Mouse (Mus musculus): Measurements from ENCODE around the gene Kncn. TPM values are rescaled to one million over a fixed set of nuclear protein-coding genes. Genes with fewer than 3 reads are reported as not detected.

The Kncn gene
- total and polyA plus RNA-seq, 3 experiments, result not detected

GRCm38 (mm10) chr4:115908641-115909040, 24.4 kb downstream of the Kncn start:
- no peaks in the 10 kb centered on the region; the same call in 1 of the 2 replicates for H3K4me1 ChIP-seq (ENCODE audit: insufficient read depth, low read depth, low read length)
- no peaks in the 10 kb centered on the region for H3K9me3 ChIP-seq (replicated peaks)
- H3K4me3 ChIP-seq (ENCODE audit: low read depth, low read length), result no peak overlapping the region
- H3K36me3 ChIP-seq (replicated peaks), result no peaks in the 10 kb centered on the region
- DNase-seq (ENCODE audit: low spot score) (no peak), ATAC-seq (ENCODE audit: extremely low read depth, insufficient number of reproducible peaks, low FRiP score, poor library complexity, severe bottlenecking) (no peak)
- TF ChIP-seq TAL1 (conservative IDR thresholded peaks at IDR 0.05; ENCODE audit: low read depth, low read length) (no peak), GATA2 (IDR thresholded peaks at IDR 0.05; ENCODE audit: borderline replicate concordance, low read depth, low read length) (no peak)
- H3K27me3 ChIP-seq (ENCODE audit: insufficient read depth, low read length), result peaks cover 66% of the 10 kb centered on the region

GRCm38 (mm10) chr4:115911586-115911985, 27.4 kb downstream of the Kncn start:
- Histone ChIP-seq H3K9me3 (replicated peaks) (no peaks in the 10 kb centered on the region), H3K4me3 (ENCODE audit: low read depth, low read length) (no peak overlapping the region), H3K36me3 (replicated peaks) (no peaks in the 10 kb centered on the region), H3K27me3 (ENCODE audit: insufficient read depth, low read length) (peaks cover 46% of the 10 kb centered on the region), H3K4me1 (ENCODE audit: insufficient read depth, low read depth, low read length) (no peaks in the 10 kb centered on the region; the same call in 1 of the 2 replicates)
- no peak for TF ChIP-seq GATA2 (IDR thresholded peaks at IDR 0.05; ENCODE audit: borderline replicate concordance, low read depth, low read length)
- TF ChIP-seq POLR2AphosphoS5 (IDR thresholded peaks at IDR 0.05; ENCODE audit: insufficient replicate concordance, low read depth, low read length), result no peak
- TF ChIP-seq CTCF (IDR thresholded peaks at IDR 0.05; ENCODE audit: low read depth, low read length), result no peak
- no peak for TF ChIP-seq GATA1 (IDR thresholded peaks at IDR 0.05; ENCODE audit: borderline replicate concordance, low read length)
- no peak for TF ChIP-seq TAL1 (conservative IDR thresholded peaks at IDR 0.05; ENCODE audit: low read depth, low read length)
- ATAC-seq (ENCODE audit: extremely low read depth, insufficient number of reproducible peaks, low FRiP score, poor library complexity, severe bottlenecking) (no peak), DNase-seq (ENCODE audit: low spot score) (no peak)

- DNase-seq (ENCODE audit: low spot score) (no peak), ATAC-seq (ENCODE audit: extremely low read depth, insufficient number of reproducible peaks, low FRiP score, poor library complexity, severe bottlenecking) (no peak)
- no peak for TF ChIP-seq POLR2AphosphoS5 (IDR thresholded peaks at IDR 0.05; ENCODE audit: insufficient replicate concordance, low read depth, low read length)
- TF ChIP-seq GATA2 (IDR thresholded peaks at IDR 0.05; ENCODE audit: borderline replicate concordance, low read depth, low read length), result no peak
- TF ChIP-seq GATA1 (IDR thresholded peaks at IDR 0.05; ENCODE audit: borderline replicate concordance, low read length), result no peak
- no peak for TF ChIP-seq TAL1 (conservative IDR thresholded peaks at IDR 0.05; ENCODE audit: low read depth, low read length)
- TF ChIP-seq CTCF (IDR thresholded peaks at IDR 0.05; ENCODE audit: low read depth, low read length), result no peak
- H3K36me3 ChIP-seq (replicated peaks), result no peaks in the 10 kb centered on the region
- H3K4me3 ChIP-seq (ENCODE audit: low read depth, low read length), result no peak overlapping the region
- peaks cover 16% of the 10 kb centered on the region for H3K27me3 ChIP-seq (ENCODE audit: insufficient read depth, low read length)
- no peaks in the 10 kb centered on the region for H3K4me1 ChIP-seq (ENCODE audit: insufficient read depth, low read depth, low read length)
- H3K9me3 ChIP-seq (replicated peaks), result no peaks in the 10 kb centered on the region
Measured at GRCm38 (mm10) chr4:115919911-115920310, 35.7 kb downstream of the Kncn start.

- ATAC-seq (ENCODE audit: extremely low read depth, insufficient number of reproducible peaks, low FRiP score, poor library complexity, severe bottlenecking) (no peak), DNase-seq (ENCODE audit: low spot score) (no peak)
- H3K4me3 ChIP-seq (ENCODE audit: low read depth, low read length), result no peak overlapping the region
- H3K9me3 ChIP-seq (replicated peaks), result no peaks in the 10 kb centered on the region
- H3K36me3 ChIP-seq (replicated peaks), result no peaks in the 10 kb centered on the region
- H3K4me1 ChIP-seq (ENCODE audit: insufficient read depth, low read depth, low read length), result no peaks in the 10 kb centered on the region
- TF ChIP-seq POLR2AphosphoS5 (IDR thresholded peaks at IDR 0.05; ENCODE audit: insufficient replicate concordance, low read depth, low read length), result no peak
- no peak for TF ChIP-seq GATA1 (IDR thresholded peaks at IDR 0.05; ENCODE audit: borderline replicate concordance, low read length)
- no peak for TF ChIP-seq CTCF (IDR thresholded peaks at IDR 0.05; ENCODE audit: low read depth, low read length)
- no peak for TF ChIP-seq GATA2 (IDR thresholded peaks at IDR 0.05; ENCODE audit: borderline replicate concordance, low read depth, low read length)
- no peak for TF ChIP-seq TAL1 (conservative IDR thresholded peaks at IDR 0.05; ENCODE audit: low read depth, low read length)
- H3K27me3 ChIP-seq (ENCODE audit: insufficient read depth, low read length), result peaks cover 16% of the 10 kb centered on the region
Measured at GRCm38 (mm10) chr4:115922688-115923087, 38.5 kb downstream of the Kncn start.

- ATAC-seq (ENCODE audit: extremely low read depth, insufficient number of reproducible peaks, low FRiP score, poor library complexity, severe bottlenecking) (no peak), DNase-seq (ENCODE audit: low spot score) (no peak)
- no peak for TF ChIP-seq TAL1 (conservative IDR thresholded peaks at IDR 0.05; ENCODE audit: low read depth, low read length)
- Histone ChIP-seq H3K9me3 (replicated peaks) (no peaks in the 10 kb centered on the region), H3K36me3 (replicated peaks) (no peaks in the 10 kb centered on the region), H3K4me3 (ENCODE audit: low read depth, low read length) (no peak overlapping the region), H3K27me3 (ENCODE audit: insufficient read depth, low read length) (peaks cover 16% of the 10 kb centered on the region), H3K4me1 (ENCODE audit: insufficient read depth, low read depth, low read length) (no peaks in the 10 kb centered on the region)
Measured at GRCm38 (mm10) chr4:115923262-115923880, 39.2 kb downstream of the Kncn start.

- Histone ChIP-seq H3K4me3 (ENCODE audit: low read depth, low read length) (no peak overlapping the region), H3K27me3 (ENCODE audit: insufficient read depth, low read length) (peaks cover 11% of the 10 kb centered on the region), H3K9me3 (replicated peaks) (no peaks in the 10 kb centered on the region), H3K36me3 (replicated peaks) (no peaks in the 10 kb centered on the region), H3K4me1 (ENCODE audit: insufficient read depth, low read depth, low read length) (no peaks in the 10 kb centered on the region)
- DNase-seq (ENCODE audit: low spot score) (no peak), ATAC-seq (ENCODE audit: extremely low read depth, insufficient number of reproducible peaks, low FRiP score, poor library complexity, severe bottlenecking) (no peak)
- TF ChIP-seq GATA1 (IDR thresholded peaks at IDR 0.05; ENCODE audit: borderline replicate concordance, low read length) (no peak), POLR2AphosphoS5 (IDR thresholded peaks at IDR 0.05; ENCODE audit: insufficient replicate concordance, low read depth, low read length) (no peak), CTCF (IDR thresholded peaks at IDR 0.05; ENCODE audit: low read depth, low read length) (no peak), GATA2 (IDR thresholded peaks at IDR 0.05; ENCODE audit: borderline replicate concordance, low read depth, low read length) (no peak)
Measured at GRCm38 (mm10) chr4:115927637-115928036, 43.4 kb downstream of the Kncn start.

All from G1E (cell line).